Mouse (Mus musculus) neural tube, embryonic 13.5 days (tissue): ENCODE measurements around the gene Gnl3l. TPM values are rescaled to one million over a fixed set of nuclear protein-coding genes. Genes with fewer than 3 reads are reported as not detected.

Experiments used
- ATAC-seq: fragments of 200-750 bp; cut with Nextera tagmentation; 2 replicates; pipeline ENCODE4 v1.8.0; 2017; ENCODE audit warnings: low read depth, mild to moderate bottlenecking, moderate TSS enrichment, moderate library complexity
- H3K27ac ChIP-seq: fragments of 300-500 bp; sonication (generic); replicated peaks from 2 replicates; pipeline ENCODE4 v1.5.1; 2015; ENCODE audit warnings: moderate library complexity, mild to moderate bottlenecking, inconsistent platforms
- H3K27me3 ChIP-seq: fragments of 300-500 bp; sonication (generic); 2 replicates; pipeline ENCODE4 v1.6.1; 2015; ENCODE audit warnings: mild to moderate bottlenecking, inconsistent platforms
- H3K36me3 ChIP-seq: fragments of 300-500 bp; sonication (generic); 2 replicates; pipeline ENCODE4 v1.6.1; 2015; ENCODE audit warnings: mild to moderate bottlenecking, inconsistent platforms
- H3K4me1 ChIP-seq: fragments of 300-500 bp; sonication (generic); replicated peaks from 2 replicates; pipeline ENCODE4 v1.6.1; 2015; ENCODE audit warnings: inconsistent platforms
- H3K4me2 ChIP-seq: fragments of 300-500 bp; sonication (generic); 2 replicates; pipeline ENCODE4 v1.6.1; 2015; ENCODE audit warnings: inconsistent platforms, mild to moderate bottlenecking, moderate library complexity
- H3K4me3 ChIP-seq: fragments of 300-500 bp; sonication (generic); 2 replicates; pipeline ENCODE4 v1.5.1; 2015; ENCODE audit warnings: mild to moderate bottlenecking, inconsistent platforms
- H3K9ac ChIP-seq: fragments of 300-500 bp; sonication (generic); 2 replicates; pipeline ENCODE4 v1.6.1; 2015; ENCODE audit warnings: moderate library complexity, mild to moderate bottlenecking, inconsistent platforms
- H3K9me3 ChIP-seq: fragments of 300-500 bp; sonication (generic); 2 replicates; pipeline ENCODE4 v1.6.1; 2016; ENCODE audit warnings: inconsistent platforms
- WGBS: fragments of 180-500 bp; shearing (Covaris S2); methylation state at CpG from one replicate; pipeline ENCODE4 v1.1.7; 2015; 5-methylcytosine and 5-hydroxymethylcytosine counted together
- polyA plus RNA-seq: library from polyadenylated mRNA; unstranded; fragments of >200 nt; fragmentation: Nextera tagmentation; extraction: Ambion mirVana; gene quantifications from 2 replicates; pipeline ENCODE4 v1.2.1, GENCODE M21; 2015

Gnl3l gene
- polyA plus RNA-seq, result 70.7 and 74.4 TPM in 2 replicates

GRCm38 (mm10) chrX:151016938-151017877 is at the start of gene Gnl3l:
TSS of gene Gnl3l (minus strand) at chrX:151017322.
- 24% methylated on average over 42 of the region's 43 CpGs for WGBS
- Histone ChIP-seq H3K27me3 (no peaks in the 10 kb centered on the region), H3K36me3 (peaks cover 9% of the 10 kb centered on the region; the same call in 1 of the 2 replicates), H3K4me2 (peak within 1 kb of the TSS; percentile 59), H3K4me1 (peaks cover 15% of the 10 kb centered on the region), H3K4me3 (peak within 1 kb of the TSS; percentile 49), H3K9me3 (no peaks in the 10 kb centered on the region), H3K9ac (peak within 1 kb of the TSS; percentile 72), H3K27ac (peak within 1 kb of the TSS; percentile 83)
- peak; percentile 97 for ATAC-seq

- 90% methylated on average over 7 of the region's 7 CpGs for WGBS
- no peaks in the 10 kb centered on the region for H3K9me3 ChIP-seq
- no peak for ATAC-seq
- no peak overlapping the region for H3K4me2 ChIP-seq
- H3K9ac ChIP-seq, result no peak overlapping the region
- peaks cover 30% of the 10 kb centered on the region for H3K36me3 ChIP-seq
- H3K27ac ChIP-seq, result no peak overlapping the region
- no peaks in the 10 kb centered on the region for H3K27me3 ChIP-seq
- H3K4me1 ChIP-seq, result no peaks in the 10 kb centered on the region
- H3K4me3 ChIP-seq, result no peak overlapping the region
Measured at GRCm38 (mm10) chrX:151066071-151066666, 49.0 kb upstream of the Gnl3l start.

- no peaks in the 10 kb centered on the region for H3K9me3 ChIP-seq
- H3K4me2 ChIP-seq, result no peak overlapping the region
- ATAC-seq, result no peak
- peaks cover 1% of the 10 kb centered on the region; the same call in 1 of the 2 replicates for H3K36me3 ChIP-seq
- H3K27ac ChIP-seq, result no peak overlapping the region
- H3K4me3 ChIP-seq, result no peak overlapping the region
- H3K4me1 ChIP-seq, result no peaks in the 10 kb centered on the region
- H3K27me3 ChIP-seq, result no peaks in the 10 kb centered on the region
- 64% methylated on average over 3 of the region's 3 CpGs for WGBS
- H3K9ac ChIP-seq, result no peak overlapping the region
Measured at GRCm38 (mm10) chrX:151061615-151062299, 44.6 kb upstream of the Gnl3l start.

GRCm38 (mm10) chrX:151059346-151059745 is 42.2 kb upstream of the Gnl3l start:
- H3K4me3 ChIP-seq, result no peak overlapping the region
- ATAC-seq, result no peak
- no peaks in the 10 kb centered on the region for H3K27me3 ChIP-seq
- H3K27ac ChIP-seq, result no peak overlapping the region
- H3K36me3 ChIP-seq, result no peaks in the 10 kb centered on the region
- no peak overlapping the region for H3K9ac ChIP-seq
- H3K9me3 ChIP-seq, result no peaks in the 10 kb centered on the region
- no peak overlapping the region for H3K4me2 ChIP-seq
- H3K4me1 ChIP-seq, result peaks cover 8% of the 10 kb centered on the region; the same call in 1 of the 2 replicates
- WGBS, result 95% methylated on average over 1 of the region's 1 CpGs

GRCm38 (mm10) chrX:151055559-151055958 is 38.4 kb upstream of the Gnl3l start:
- ATAC-seq, result no peak
- Histone ChIP-seq H3K27ac (no peak overlapping the region), H3K27me3 (no peaks in the 10 kb centered on the region), H3K4me2 (no peak overlapping the region), H3K9me3 (no peaks in the 10 kb centered on the region), H3K4me3 (no peak overlapping the region), H3K4me1 (peaks cover 15% of the 10 kb centered on the region), H3K36me3 (no peaks in the 10 kb centered on the region), H3K9ac (no peak overlapping the region)
- WGBS, result 27% methylated on average over 1 of the region's 1 CpGs

- H3K4me2 ChIP-seq, result no peak overlapping the region
- no peaks in the 10 kb centered on the region for H3K9me3 ChIP-seq
- H3K4me3 ChIP-seq, result no peak overlapping the region
- H3K4me1 ChIP-seq, result peaks cover 25% of the 10 kb centered on the region
- ATAC-seq, result no peak
- H3K36me3 ChIP-seq, result no peaks in the 10 kb centered on the region
- no peak overlapping the region for H3K27ac ChIP-seq
- WGBS, result 68% methylated on average over 5 of the region's 6 CpGs
- no peaks in the 10 kb centered on the region for H3K27me3 ChIP-seq
- no peak overlapping the region for H3K9ac ChIP-seq
Measured at GRCm38 (mm10) chrX:151054489-151054888, 37.4 kb upstream of the Gnl3l start.

- H3K36me3 ChIP-seq, result no peaks in the 10 kb centered on the region
- no peak for ATAC-seq
- peaks cover 38% of the 10 kb centered on the region for H3K4me1 ChIP-seq
- no peak overlapping the region for H3K9ac ChIP-seq
- WGBS, result 80% methylated on average over 7 of the region's 7 CpGs
- H3K4me2 ChIP-seq, result peak overlapping the region; percentile 70
- H3K9me3 ChIP-seq, result no peaks in the 10 kb centered on the region
- H3K4me3 ChIP-seq, result no peak overlapping the region
- H3K27me3 ChIP-seq, result no peaks in the 10 kb centered on the region
- H3K27ac ChIP-seq, result no peak overlapping the region
Measured at GRCm38 (mm10) chrX:151050337-151050736, 33.2 kb upstream of the Gnl3l start.

- no peaks in the 10 kb centered on the region for H3K36me3 ChIP-seq
- 50% methylated on average over 8 of the region's 8 CpGs for WGBS
- no peak overlapping the region for H3K27ac ChIP-seq
- H3K9me3 ChIP-seq, result no peaks in the 10 kb centered on the region
- H3K4me2 ChIP-seq, result peak overlapping the region; percentile 70
- 0 out of 2 replicates have a peak overlapping the region, but pooled peaks have one; percentile 87 for H3K9ac ChIP-seq
- no peak for ATAC-seq
- peak overlapping the region; percentile 67; the same call in 1 of the 2 replicates for H3K4me3 ChIP-seq
- H3K4me1 ChIP-seq, result peaks cover 33% of the 10 kb centered on the region
- H3K27me3 ChIP-seq, result no peaks in the 10 kb centered on the region
Measured at GRCm38 (mm10) chrX:151049661-151050215, 32.6 kb upstream of the Gnl3l start.

GRCm38 (mm10) chrX:151047431-151048058 is 30.4 kb upstream of the Gnl3l start:
- 25% methylated on average over 52 of the region's 56 CpGs for WGBS

GRCm38 (mm10) chrX:151046777-151047430 is 29.8 kb upstream of the Gnl3l start:
- Histone ChIP-seq H3K36me3 (no peaks in the 10 kb centered on the region), H3K9ac (peak overlapping the region; percentile 87), H3K27ac (peak overlapping the region; percentile 92), H3K4me3 (peak overlapping the region; percentile 67), H3K4me1 (peaks cover 28% of the 10 kb centered on the region), H3K27me3 (no peaks in the 10 kb centered on the region), H3K9me3 (no peaks in the 10 kb centered on the region), H3K4me2 (peak overlapping the region; percentile 70)
- peak; percentile 92 for ATAC-seq
- 13% methylated on average over 45 of the region's 62 CpGs for WGBS

More at GRCm38 (mm10) chrX:151047431-151048058, 30.4 kb upstream of the Gnl3l start:
- H3K27ac ChIP-seq, result peak overlapping the region; percentile 92
- peak overlapping the region; percentile 87 for H3K9ac ChIP-seq
- peak overlapping the region; percentile 70 for H3K4me2 ChIP-seq
- peak; percentile 68 for ATAC-seq
- H3K27me3 ChIP-seq, result no peaks in the 10 kb centered on the region
- H3K4me3 ChIP-seq, result peak overlapping the region; percentile 67
- no peaks in the 10 kb centered on the region for H3K36me3 ChIP-seq
- H3K4me1 ChIP-seq, result peaks cover 28% of the 10 kb centered on the region
- H3K9me3 ChIP-seq, result no peaks in the 10 kb centered on the region

GRCm38 (mm10) chrX:151046321-151046720 is 29.2 kb upstream of the Gnl3l start:
- Histone ChIP-seq H3K9ac (peak overlapping the region; percentile 87; the same call in 1 of the 2 replicates), H3K4me2 (peak overlapping the region; percentile 70), H3K27me3 (no peaks in the 10 kb centered on the region), H3K36me3 (no peaks in the 10 kb centered on the region), H3K4me1 (peaks cover 28% of the 10 kb centered on the region), H3K9me3 (no peaks in the 10 kb centered on the region), H3K27ac (peak overlapping the region; percentile 92), H3K4me3 (peak overlapping the region; percentile 67)
- no peak for ATAC-seq
- 37% methylated on average over 11 of the region's 11 CpGs for WGBS
